Mouse (Mus musculus) c-Kit-positive CD71-positive TER-119-positive erythroid progenitor cells, embryonic 14.5 days (primary cell): ENCODE measurements around the gene Igfn1.

Source experiments
- DNase-seq: peaks from one replicate; pipeline ENCODE4 v3.0.0-alpha.2; 2013; ENCODE audit warnings: low spot score

The Igfn1 gene

GRCm38 (mm10) chr1:135929876-135930275 lies 76.3 kb downstream of the Igfn1 start:
- DNase-seq = no peak

DNA sequence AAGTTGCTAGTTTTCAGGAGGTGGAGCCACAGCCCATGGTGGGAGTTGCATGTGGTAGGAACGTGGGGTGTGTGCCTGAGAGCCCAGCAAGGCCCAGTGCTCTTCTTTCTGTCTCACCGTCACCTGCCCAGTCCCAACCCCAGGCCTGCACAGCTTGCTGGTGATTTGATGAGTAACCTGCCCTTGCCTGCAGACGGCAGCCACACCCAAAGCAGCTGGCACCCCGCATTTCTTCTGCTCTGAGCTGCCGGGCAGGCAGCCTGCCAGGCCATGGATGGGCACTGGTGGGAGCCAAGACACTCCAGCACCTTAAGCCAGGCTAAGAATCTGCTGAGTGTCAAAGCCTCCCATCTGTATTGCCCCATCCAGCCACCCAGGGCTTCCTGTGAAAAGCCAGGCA lies 80.3 kb downstream of the Igfn1 start:
- no peak for DNase-seq

DNA sequence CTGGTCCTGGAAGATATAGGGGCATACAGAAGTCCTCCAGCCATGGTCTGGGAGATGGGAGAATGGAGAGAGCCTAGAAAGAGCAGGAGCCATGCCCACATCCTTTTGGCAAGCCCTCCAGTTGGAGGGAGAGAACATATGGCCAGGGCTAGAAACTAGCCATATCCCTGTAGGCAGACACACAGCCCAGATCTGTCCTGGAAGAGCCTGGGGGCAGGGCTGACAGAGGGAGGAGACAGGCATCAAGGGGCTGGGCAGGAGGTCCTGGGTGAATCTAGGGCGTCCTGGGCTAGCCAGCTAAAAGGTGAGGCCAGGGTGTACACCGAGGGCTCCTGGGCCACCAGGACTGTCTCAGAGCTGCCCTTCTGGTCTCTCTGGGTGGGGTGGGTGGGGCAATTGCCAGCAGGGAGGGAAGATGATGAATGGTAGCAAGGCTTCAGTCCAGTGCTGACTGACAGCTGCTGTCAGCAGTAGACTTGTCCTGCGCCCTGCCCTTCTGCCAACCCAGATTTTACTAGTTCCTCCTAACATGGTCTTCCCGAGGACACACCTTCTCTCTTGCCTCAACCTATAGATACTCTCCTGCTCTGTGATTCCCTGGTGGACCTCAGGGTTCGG lies 81.7 kb downstream of the Igfn1 start:
- no peak for DNase-seq

- no peak for DNase-seq
Observed at GRCm38 (mm10) chr1:135923229-135923628, 82.9 kb downstream of the Igfn1 start.

GRCm38 (mm10) chr1:135918644-135919407 lies 87.3 kb downstream of the Igfn1 start, which contains the start of gene Pkp1:
TSS of gene Pkp1 (minus strand) at chr1:135919207.
- DNase-seq = no peak

DNA sequence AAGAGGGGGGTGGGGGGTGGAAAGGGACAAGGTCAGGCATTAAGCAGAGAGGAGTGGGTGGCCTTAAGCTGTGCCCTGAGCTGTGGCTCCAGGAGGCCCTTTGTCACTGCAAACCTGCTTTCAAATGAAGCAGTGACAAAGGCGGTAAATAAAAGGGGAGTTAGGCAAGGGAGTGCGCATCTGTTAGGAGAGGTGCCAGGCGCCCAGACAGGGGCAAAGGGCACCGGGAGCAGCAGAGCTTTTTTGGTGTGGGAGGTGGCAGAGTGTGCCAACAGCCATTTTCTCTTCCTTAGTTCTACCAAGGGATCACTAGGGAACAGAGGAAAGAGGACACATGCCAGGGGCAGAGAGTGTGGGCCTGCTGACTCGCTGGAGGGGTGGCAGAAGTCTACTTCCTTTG lies 88.9 kb downstream of the Igfn1 start:
- no peak for DNase-seq

GRCm38 (mm10) chr1:135916486-135917058 lies 89.6 kb downstream of the Igfn1 start:
- DNase-seq = no peak

DNA sequence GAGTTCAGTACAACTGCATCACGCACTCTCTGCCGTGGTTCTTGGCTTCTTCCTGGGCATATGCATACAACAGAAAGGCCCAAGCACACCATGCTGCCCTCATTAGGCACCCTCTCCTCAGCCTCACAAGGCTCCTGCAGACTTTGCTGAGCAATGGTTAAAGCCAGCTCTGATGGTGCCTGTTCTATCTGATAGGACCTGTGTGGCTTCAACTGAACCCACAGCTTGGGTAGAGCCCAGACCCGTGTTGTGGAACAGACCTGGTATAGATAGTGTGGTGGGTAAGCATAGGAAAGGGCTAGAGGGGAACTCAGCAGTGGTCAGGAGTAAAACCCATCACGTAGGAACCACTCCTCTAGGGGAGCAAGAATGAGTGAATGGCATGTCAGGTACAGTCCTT lies 92.5 kb downstream of the Igfn1 start:
- no peak for DNase-seq

DNA sequence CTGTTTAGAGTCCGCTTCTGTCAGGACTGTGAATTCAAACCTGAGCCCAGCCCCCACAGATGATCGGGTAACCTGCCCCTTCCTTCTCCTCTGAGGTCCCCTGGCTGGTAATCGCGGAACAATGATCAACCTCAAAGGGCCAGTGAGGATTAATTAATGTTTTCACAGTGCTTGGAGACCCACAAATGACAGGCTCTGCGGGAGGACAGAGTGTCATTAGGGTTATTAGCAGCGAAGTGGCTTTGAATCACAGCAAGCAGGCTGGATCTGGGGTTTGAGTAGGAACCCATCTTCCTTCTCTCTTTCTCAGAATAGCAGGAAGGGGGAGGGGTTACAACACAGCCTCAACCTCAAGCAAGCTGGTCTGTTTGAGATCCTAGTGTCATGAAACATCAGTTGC lies 96.8 kb downstream of the Igfn1 start:
- no peak for DNase-seq

GRCm38 (mm10) chr1:135906736-135907135 lies 99.4 kb downstream of the Igfn1 start:
- DNase-seq = no peak
